Mouse (Mus musculus): ENCODE data around the gene Odam. TPM values are rescaled to one million over a fixed set of nuclear protein-coding genes. Genes with fewer than 3 reads are reported as not detected.

The Odam gene
- polyA plus RNA-seq, 1 experiment from 2014 or later: not detected

Other genes with a start within 250 kb of the Odam start
- not detected in 2 replicates for gene Csn1s1, start 218.8 kb upstream of the Odam start, polyA plus RNA-seq (2015; fragmentation: Nextera tagmentation; extraction: Ambion mirVana)
- gene Csn2, start 185.4 kb upstream of the Odam start, polyA plus RNA-seq (2015; fragmentation: Nextera tagmentation; extraction: Ambion mirVana): not detected in 2 replicates
- gene Csn1s2a, start 110.5 kb upstream of the Odam start, polyA plus RNA-seq (2015; fragmentation: Nextera tagmentation; extraction: Ambion mirVana): not detected in 2 replicates
- not detected in 2 replicates for gene Csn1s2b, start 76.9 kb upstream of the Odam start, polyA plus RNA-seq (2015; fragmentation: Nextera tagmentation; extraction: Ambion mirVana)
- not detected in 2 replicates for gene Prr27, start 59.3 kb upstream of the Odam start, polyA plus RNA-seq (2015; fragmentation: Nextera tagmentation; extraction: Ambion mirVana)
- gene Csn3, start 40.5 kb downstream of the Odam start, polyA plus RNA-seq (2015; fragmentation: Nextera tagmentation; extraction: Ambion mirVana): not detected in 2 replicates
- gene 2310003L06Rik, start 84.4 kb downstream of the Odam start, polyA plus RNA-seq (2015; fragmentation: Nextera tagmentation; extraction: Ambion mirVana): not detected in 2 replicates
- gene Gm28434, start 84.5 kb downstream of the Odam start, polyA plus RNA-seq (2015; fragmentation: Nextera tagmentation; extraction: Ambion mirVana): not detected in 2 replicates
- gene Cabs1, start 94.4 kb downstream of the Odam start, polyA plus RNA-seq (2015; fragmentation: Nextera tagmentation; extraction: Ambion mirVana): not detected in 2 replicates
- gene Smr3a, start 117.5 kb downstream of the Odam start, polyA plus RNA-seq (2015; fragmentation: Nextera tagmentation; extraction: Ambion mirVana): not detected in 2 replicates
- gene Smr2, start 201.5 kb downstream of the Odam start, polyA plus RNA-seq (2015; fragmentation: Nextera tagmentation; extraction: Ambion mirVana): not detected in 2 replicates
- gene Gm11116, start 226.5 kb downstream of the Odam start, polyA plus RNA-seq (2015; fragmentation: Nextera tagmentation; extraction: Ambion mirVana): not detected in 2 replicates